Mouse (Mus musculus) thymus, adult 2 months (tissue): ENCODE data around the gene Ip6k1.

Experiments
- CTCF ChIP-seq: fragments of 200-500 bp; IDR thresholded peaks from 2 replicates; pipeline ENCODE4 v1.5.1; 2012; ENCODE audit warnings: mild to moderate bottlenecking, control low read depth, low read length, moderate library complexity, borderline replicate concordance; ENCODE audit not compliant: control insufficient read depth, poor library complexity, insufficient read depth; ENCODE audit errors: extremely low read depth
- POLR2A ChIP-seq: fragments of 200-500 bp; IDR thresholded peaks from 2 replicates; pipeline ENCODE4 v1.6.1; 2012; ENCODE audit warnings: mild to moderate bottlenecking, low read length, control low read depth, moderate library complexity; ENCODE audit not compliant: control insufficient read depth, poor library complexity, insufficient read depth; ENCODE audit errors: extremely low read depth

DNA sequence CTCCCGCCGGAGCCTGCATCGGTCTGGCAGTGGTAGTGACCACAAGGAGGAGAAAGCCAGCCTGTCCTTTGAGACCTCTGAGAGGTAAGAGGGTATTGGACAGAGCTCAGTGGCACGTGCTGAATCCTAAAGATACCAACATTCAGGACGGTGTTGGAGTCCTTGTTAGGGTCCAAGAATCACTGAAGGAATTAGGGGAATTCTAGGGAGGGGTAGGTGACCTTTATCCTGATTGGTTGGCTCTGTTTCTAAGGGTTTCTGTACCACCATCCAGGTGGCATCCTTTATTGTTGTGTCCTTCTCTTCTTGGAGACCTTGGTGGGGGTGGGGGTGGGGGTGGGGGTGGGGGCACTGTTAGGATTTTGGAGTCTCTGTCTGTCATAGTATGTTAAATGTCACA, 29.8 kb downstream of the Ip6k1 start:
- TF ChIP-seq CTCF (no peak), POLR2A (no peak)
